Mouse (Mus musculus) T-helper 1 cell (primary cell): ENCODE measurements around the gene Pstk.
"Not testable (repeated sequence)": the region's sequence is repeated elsewhere in the genome, so short reads cannot be mapped to it uniquely, and the experiment has no call there.

Experiments
- in situ Hi-C: fragments of 300-600 bp; cut with MboI, MseI; formaldehyde crosslinking; loops from one replicate; pipeline ENCODE4 v1.15.1; 2025; ENCODE audit warnings: high pct_unique_total_duplicates

Gene Pstk

GRCm38 (mm10) chr7:131411221-131411940 is 40.4 kb downstream of the Pstk start:
- in situ Hi-C loops, result loop anchor here (5.0 kb wide), 1 partner anchor 49 kb away; the partner anchor contains the start of gene 2310057M21Rik

DNA sequence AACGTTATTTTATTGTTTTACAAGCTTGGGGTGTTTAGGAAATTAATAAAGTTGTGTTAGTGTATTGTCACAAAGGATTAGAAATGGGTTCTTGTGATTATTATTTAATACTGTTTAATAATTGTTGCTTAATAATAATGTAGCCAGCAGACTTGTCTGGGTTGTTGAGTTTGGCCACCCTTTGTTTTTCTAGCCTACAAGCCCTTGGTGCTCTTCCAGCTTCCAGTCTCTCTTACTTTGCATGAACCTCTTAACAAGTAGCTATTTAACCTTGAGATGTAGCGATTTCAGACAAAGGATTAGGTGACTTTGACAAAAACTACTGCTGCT is 41.0 kb downstream of the Pstk start:
- in situ Hi-C loops, result loop anchor here (5.0 kb wide), 1 partner anchor 50 kb away; the partner anchor contains the start of gene 2310057M21Rik

DNA sequence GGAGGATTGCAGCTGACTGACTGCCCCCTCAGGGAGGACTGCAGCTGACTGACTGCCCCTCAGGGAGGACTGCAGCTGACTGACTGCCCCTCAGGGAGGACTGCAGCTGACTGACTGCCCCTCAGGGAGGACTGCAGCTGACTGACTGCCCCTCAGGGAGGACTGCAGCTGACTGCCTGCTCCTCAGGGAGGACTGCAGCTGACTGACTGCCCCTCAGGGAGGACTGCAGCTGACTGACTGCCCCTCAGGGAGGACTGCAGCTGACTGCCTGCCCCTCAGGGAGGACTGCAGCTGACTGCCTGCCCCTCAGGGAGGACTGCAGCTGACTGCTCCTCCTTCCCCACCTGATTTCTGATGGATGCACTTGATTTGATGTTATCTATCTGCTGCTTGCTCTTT is 45.8 kb downstream of the Pstk start:
- in situ Hi-C loops, result not testable (repeated sequence)

GRCm38 (mm10) chr7:131417605-131418004 is 46.7 kb downstream of the Pstk start:
- in situ Hi-C loops, result no loop called here

- in situ Hi-C loops, result no loop called here
Observed at GRCm38 (mm10) chr7:131424912-131425311, 54.0 kb downstream of the Pstk start.

DNA sequence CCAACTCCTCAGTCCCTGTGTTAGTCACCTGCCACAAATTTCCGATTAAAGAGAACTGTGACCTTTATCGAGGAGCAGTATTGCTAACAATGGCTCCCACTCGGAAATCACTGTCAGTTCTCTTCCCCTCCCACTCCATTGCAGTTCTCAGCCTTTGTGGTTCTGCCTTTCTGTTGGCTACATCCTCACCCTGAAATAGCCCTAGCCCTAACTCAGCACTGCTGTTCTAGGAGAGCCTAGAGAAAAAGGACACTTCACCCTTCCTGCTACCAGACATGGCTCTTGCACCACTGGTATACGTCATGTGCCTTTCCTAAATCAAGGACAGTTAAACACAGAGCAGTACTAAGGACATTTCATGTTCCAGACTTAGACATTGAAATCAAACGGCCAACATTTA is 56.4 kb downstream of the Pstk start:
- in situ Hi-C loops, result no loop called here

GRCm38 (mm10) chr7:131432244-131432643 is 61.3 kb downstream of the Pstk start:
- in situ Hi-C loops, result no loop called here

DNA sequence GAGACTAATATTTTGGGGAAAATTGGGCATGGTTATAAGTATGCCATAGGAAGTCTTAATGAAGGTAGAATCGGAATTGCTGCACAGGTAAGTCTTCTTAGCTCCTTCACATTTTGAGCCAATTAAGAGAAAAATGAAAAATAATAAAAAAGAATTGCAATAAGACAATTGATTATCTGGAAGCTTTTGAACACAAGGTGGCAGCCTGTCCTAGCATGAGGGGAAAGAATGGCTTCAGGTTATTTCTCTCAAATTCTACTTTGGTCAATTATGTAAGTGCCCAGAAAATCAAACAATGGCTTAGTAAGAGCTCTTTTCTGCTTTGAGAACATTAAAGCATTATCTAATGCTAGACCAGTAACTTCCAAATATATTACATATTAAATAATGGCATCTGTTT is 63.3 kb downstream of the Pstk start:
- in situ Hi-C loops, result no loop called here

- in situ Hi-C loops, result no loop called here
Observed at GRCm38 (mm10) chr7:131437051-131437450, 66.1 kb downstream of the Pstk start.
